Mouse (Mus musculus) MN1 (cell line): ENCODE measurements around the gene Gm10401.
"Not testable (repeated sequence)": the region's sequence is repeated elsewhere in the genome, so short reads cannot be mapped to it uniquely, and the experiment has no call there.

Experiments
- DNase-seq: peaks from one replicate; pipeline ENCODE4 v3.0.0-alpha.2; 2016; ENCODE audit warnings: low spot score

Gene Gm10401

GRCm38 (mm10) chr5:115118961-115119570, 21.0 kb upstream of the Gm10401 start, which contains the start of gene Acads:
TSS of gene Acads (minus strand) at chr5:115119346.
- peak; percentile 65 for DNase-seq

- no peak for DNase-seq
Measured at GRCm38 (mm10) chr5:115117467-115117866, 19.4 kb upstream of the Gm10401 start.

- no peak for DNase-seq
Measured at GRCm38 (mm10) chr5:115116426-115116825, 18.3 kb upstream of the Gm10401 start.

- DNase-seq: no peak
Measured at GRCm38 (mm10) chr5:115114501-115114900, 16.4 kb upstream of the Gm10401 start.

GRCm38 (mm10) chr5:115113244-115113643, 15.1 kb upstream of the Gm10401 start:
- no peak for DNase-seq

GRCm38 (mm10) chr5:115111156-115111555, 13.1 kb upstream of the Gm10401 start:
- no peak for DNase-seq

GRCm38 (mm10) chr5:115103253-115103652, 5.2 kb upstream of the Gm10401 start:
- not testable (repeated sequence) for DNase-seq

GRCm38 (mm10) chr5:115102231-115102630, 4.1 kb upstream of the Gm10401 start:
- DNase-seq: no peak

GRCm38 (mm10) chr5:115100473-115100872, 2.4 kb upstream of the Gm10401 start:
- DNase-seq: no peak

GRCm38 (mm10) chr5:115099991-115100390, 1.9 kb upstream of the Gm10401 start:
- DNase-seq: no peak

GRCm38 (mm10) chr5:115099530-115099929, 1.4 kb upstream of the Gm10401 start:
- DNase-seq: no peak

GRCm38 (mm10) chr5:115091776-115092175, 6.3 kb downstream of the Gm10401 start:
- no peak for DNase-seq

GRCm38 (mm10) chr5:115091015-115091414, 7.1 kb downstream of the Gm10401 start:
- no peak for DNase-seq

- DNase-seq: no peak
Measured at GRCm38 (mm10) chr5:115089592-115090268, 8.4 kb downstream of the Gm10401 start.

GRCm38 (mm10) chr5:115085675-115086074, 12.4 kb downstream of the Gm10401 start:
- no peak for DNase-seq

- DNase-seq: no peak
Measured at GRCm38 (mm10) chr5:115083492-115083891, 14.6 kb downstream of the Gm10401 start.

- no peak for DNase-seq
Measured at GRCm38 (mm10) chr5:115081636-115082035, 16.5 kb downstream of the Gm10401 start.

GRCm38 (mm10) chr5:115076144-115076901, 21.8 kb downstream of the Gm10401 start:
- peak; percentile 35 for DNase-seq

- no peak for DNase-seq
Measured at GRCm38 (mm10) chr5:115074749-115075148, 23.3 kb downstream of the Gm10401 start.

GRCm38 (mm10) chr5:115073306-115073705, 24.8 kb downstream of the Gm10401 start:
- DNase-seq: not testable (repeated sequence)

- DNase-seq: peak; percentile 10
Measured at GRCm38 (mm10) chr5:115072143-115072542, 26.0 kb downstream of the Gm10401 start.

GRCm38 (mm10) chr5:115071096-115071901, 26.8 kb downstream of the Gm10401 start:
- no peak for DNase-seq
